Mouse (Mus musculus) megakaryocyte-erythroid progenitor cell, adult 5 weeks (primary cell): ENCODE data around the gene Tnfrsf23. TPM values are rescaled to one million over a fixed set of nuclear protein-coding genes. Genes with fewer than 3 reads are reported as not detected.

Experiments
- polyA plus RNA-seq: library from polyadenylated mRNA; stranded (reverse); fragments of >175 nt; gene quantifications from 2 replicates; pipeline ENCODE4 v1.2.3, GENCODE M21; 2012

Gene Tnfrsf23
- 0.51 and 0.59 TPM in 2 replicates for polyA plus RNA-seq

GRCm38 (mm10) chr7:143685359-143686067 lies at the start of gene Tnfrsf23:
Gene Tnfrsf23 (minus strand): TSS chr7:143685872.

DNA sequence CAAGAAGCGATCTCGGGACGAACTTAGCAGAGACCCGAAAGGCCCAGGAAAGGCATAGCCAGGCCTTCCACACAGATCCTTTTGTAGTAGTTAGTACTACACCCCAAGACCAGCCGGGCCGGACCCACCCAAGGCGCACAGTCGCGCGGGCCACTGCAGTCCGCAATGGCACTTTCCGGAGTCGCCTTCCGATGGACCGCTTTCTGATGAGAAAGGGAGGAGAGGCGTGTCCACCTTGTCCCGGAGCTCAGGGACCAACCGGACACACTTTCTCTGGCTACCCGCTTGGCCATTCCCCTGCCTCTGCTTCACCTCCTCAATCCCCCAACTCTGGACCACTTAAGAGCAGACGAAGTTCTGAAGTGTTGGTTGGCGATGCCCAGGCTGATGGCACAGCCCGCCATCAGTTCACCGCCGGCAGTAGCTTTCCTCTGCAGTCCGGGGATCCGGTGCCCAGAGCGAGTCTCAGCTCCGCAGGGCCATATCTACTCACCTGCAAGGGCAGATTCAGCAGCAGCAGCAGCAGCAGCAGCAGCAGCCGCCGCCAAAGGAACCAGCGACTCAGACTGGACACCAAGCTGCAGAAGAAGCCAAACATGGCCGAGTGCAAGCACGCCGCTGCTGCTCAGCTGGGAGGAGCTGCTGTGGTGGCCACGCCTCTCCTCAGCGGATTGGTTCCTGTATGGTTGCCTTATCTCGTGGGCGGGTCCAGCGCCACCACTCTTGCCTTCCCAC lies 36.5 kb downstream of the Tnfrsf23 start, which contains the start of gene Tnfrsf22:
Gene Tnfrsf22 (minus strand): TSS at position 628 of the 735 bp plus-strand sequence.

GRCm38 (mm10) chr7:143628540-143628939 lies 57.1 kb downstream of the Tnfrsf23 start, which contains the start of gene Tnfrsf26:
Gene Tnfrsf26 (minus strand): TSS chr7:143628722.

Other genes starting within 250 kb of the Tnfrsf23 start
- gene Cdkn1c, start 224.8 kb downstream of the Tnfrsf23 start, polyA plus RNA-seq = 2.8 and 6.3 TPM in 2 replicates
- 2.3 and 3.5 TPM in 2 replicates for gene Slc22a18, start 212.1 kb downstream of the Tnfrsf23 start, polyA plus RNA-seq
- gene Phlda2, start 182.7 kb downstream of the Tnfrsf23 start, polyA plus RNA-seq = 5.9 and 10.4 TPM in 2 replicates
- gene Nap1l4, start 136.8 kb downstream of the Tnfrsf23 start, polyA plus RNA-seq = 78.0 and 81.9 TPM in 2 replicates
- 31.6 and 36.1 TPM in 2 replicates for gene Cars, start 85.8 kb downstream of the Tnfrsf23 start, polyA plus RNA-seq
- 0.32 and 0.41 TPM in 2 replicates for gene Tnfrsf26, start 57.1 kb downstream of the Tnfrsf23 start, polyA plus RNA-seq
- 0.43 and 0.58 TPM in 2 replicates for gene Tnfrsf22, start 36.2 kb downstream of the Tnfrsf23 start, polyA plus RNA-seq
- 5.4 and 10.7 TPM in 2 replicates for gene Osbpl5, start 71.1 kb upstream of the Tnfrsf23 start, polyA plus RNA-seq
- gene Mrgprg, start 81.1 kb upstream of the Tnfrsf23 start, polyA plus RNA-seq = not detected in 2 replicates
- gene Mrgpre, start 98.6 kb upstream of the Tnfrsf23 start, polyA plus RNA-seq = 1.2 and 1.6 TPM in 2 replicates
- 3.5 TPM in 2 replicates for gene Nadsyn1, start 137.0 kb upstream of the Tnfrsf23 start, polyA plus RNA-seq
- 3.2 and 4.0 TPM in 2 replicates for gene Dhcr7, start 137.3 kb upstream of the Tnfrsf23 start, polyA plus RNA-seq
- not detected in 2 replicates for gene Gm498, start 181.0 kb upstream of the Tnfrsf23 start, polyA plus RNA-seq